Mouse (Mus musculus) forebrain, embryonic 14.5 days (tissue): Measurements from ENCODE around the gene CK137956. TPM values are rescaled to one million over a fixed set of nuclear protein-coding genes. Genes with fewer than 3 reads are reported as not detected.

Experiments
- ATAC-seq: fragments of 200-750 bp; cut with Nextera tagmentation; 2 replicates; pipeline ENCODE4 v1.8.0; 2017; ENCODE audit warnings: mild to moderate bottlenecking, moderate library complexity
- DNase-seq: peaks from one replicate; pipeline ENCODE4 v3.0.0-alpha.2; 2015; ENCODE audit warnings: low spot score
- H3K27ac ChIP-seq: fragments of 300-500 bp; sonication (generic); 2 replicates; pipeline ENCODE4 v1.5.1; 2014; ENCODE audit warnings: low read depth, mild to moderate bottlenecking, control low read depth, low read length, moderate library complexity
- H3K27me3 ChIP-seq: fragments of 300-500 bp; sonication (generic); replicated peaks from 2 replicates; pipeline ENCODE4 v1.6.1; 2014; ENCODE audit warnings: low read length, control low read depth, mixed read lengths; ENCODE audit not compliant: control insufficient read depth, insufficient read depth
- H3K36me3 ChIP-seq: fragments of 300-500 bp; sonication (generic); 2 replicates; pipeline ENCODE4 v1.6.1; 2014; ENCODE audit warnings: low read length, control low read depth; ENCODE audit not compliant: control insufficient read depth, insufficient read depth
- H3K4me1 ChIP-seq: fragments of 300-500 bp; sonication (generic); 2 replicates; pipeline ENCODE4 v1.6.1; 2014; ENCODE audit warnings: antibody characterized with exemption, low read length, control low read depth; ENCODE audit not compliant: control insufficient read depth, insufficient read depth
- H3K4me2 ChIP-seq: fragments of 300-500 bp; sonication (generic); 2 replicates; pipeline ENCODE4 v1.6.1; 2014; ENCODE audit warnings: mild to moderate bottlenecking, control low read depth, low read length
- H3K4me3 ChIP-seq: fragments of 300-500 bp; sonication (generic); 2 replicates; pipeline ENCODE4 v1.5.1; 2014; ENCODE audit warnings: low read depth, low read length, control low read depth
- H3K9ac ChIP-seq: fragments of 300-500 bp; sonication (generic); 2 replicates; pipeline ENCODE4 v1.6.1; 2014; ENCODE audit warnings: mild to moderate bottlenecking, low read length, control low read depth, moderate library complexity
- H3K9me3 ChIP-seq: fragments of 300-500 bp; sonication (generic); replicated peaks from 2 replicates; pipeline ENCODE4 v1.6.1; 2016; ENCODE audit warnings: low read length, control low read depth, mixed read lengths; ENCODE audit not compliant: control insufficient read depth
- WGBS: fragments of 180-500 bp; shearing (Covaris S2); extraction: QIAGEN DNeasy Blood & Tissue Kit; methylation state at CpG from one replicate; pipeline ENCODE4 v1.1.7; 2014; 5-methylcytosine and 5-hydroxymethylcytosine counted together
- polyA plus RNA-seq: library from polyadenylated mRNA; unstranded; fragments of >200 nt; fragmentation: Nextera tagmentation; extraction: Ambion mirVana; gene quantifications from 2 replicates; pipeline ENCODE4 v1.2.1, GENCODE M21; 2014

The CK137956 gene
- polyA plus RNA-seq, 1 experiment from 2014 or later: 0.50 TPM

GRCm38 (mm10) chr4:127878966-127879365, 91.8 kb downstream of the CK137956 start:
- Histone ChIP-seq H3K27me3 (no peaks in the 10 kb centered on the region), H3K4me1 (no peaks in the 10 kb centered on the region), H3K36me3 (no peaks in the 10 kb centered on the region), H3K4me3 (no peak overlapping the region), H3K9me3 (no peaks in the 10 kb centered on the region), H3K9ac (no peak overlapping the region), H3K27ac (no peak overlapping the region), H3K4me2 (no peak overlapping the region)
- DNase-seq (no peak), ATAC-seq (no peak)
- 95% methylated on average over 8 of the region's 8 CpGs for WGBS

Other genes with a start within 250 kb of the CK137956 start
- 3.2 and 4.7 TPM in 2 replicates for gene Csmd2, start 16.9 kb upstream of the CK137956 start, polyA plus RNA-seq